Mouse (Mus musculus): Measurements from ENCODE around the gene Sav1. TPM values are rescaled to one million over a fixed set of nuclear protein-coding genes. Genes with fewer than 3 reads are reported as not detected.

Gene Sav1
- total RNA-seq, 1 experiment: 17.8 TPM

DNA sequence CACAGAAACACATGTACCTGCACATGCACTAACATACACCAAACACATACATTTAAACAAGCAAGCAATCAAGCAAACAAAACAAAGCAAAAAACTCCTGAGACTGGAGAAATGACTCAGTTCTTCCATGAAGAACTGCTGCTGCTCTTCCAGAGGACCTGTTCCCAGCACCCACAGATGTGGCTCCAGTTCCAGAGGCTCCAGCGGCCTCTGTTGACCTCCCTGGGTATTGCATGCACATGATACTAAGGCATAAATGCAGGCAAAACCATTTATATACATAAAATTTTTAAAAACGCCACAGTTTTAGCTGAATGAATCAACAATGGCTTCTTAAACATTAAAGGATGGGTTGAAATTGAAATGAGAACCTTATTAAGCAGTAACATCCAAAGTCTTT, 47.5 kb downstream of the Sav1 start:
- no peak for TF ChIP-seq CHD2 (IDR thresholded peaks at IDR 0.05; ENCODE audit: low read depth, low read length)
- TF ChIP-seq MAFK (IDR thresholded peaks at IDR 0.05; ENCODE audit: insufficient read depth, low read depth, low read length): no peak
- no peak for TF ChIP-seq ZC3H11A (IDR thresholded peaks at IDR 0.05; ENCODE audit: borderline replicate concordance, low read depth, low read length)
- no peak for TF ChIP-seq ZNF384 (IDR thresholded peaks at IDR 0.05; ENCODE audit: low read depth, low read length)
- no peak for TF ChIP-seq HCFC1 (IDR thresholded peaks at IDR 0.05; ENCODE audit: borderline replicate concordance, insufficient read depth, low read length)
- Histone ChIP-seq H3K9me3 (ENCODE audit: control insufficient read depth, insufficient read depth, low read depth, low read length) (no peaks in the 10 kb centered on the region), H3K4me3 (ENCODE audit: insufficient read depth in 1 of 2, low read depth in 1 of 2, low read length in 2 of 2, poor library complexity in 1 of 2, severe bottlenecking in 1 of 2) (no peak overlapping the region), H3K27ac (ENCODE audit: insufficient read depth, low read depth, low read length, poor library complexity, severe bottlenecking) (no peak overlapping the region), H3K9ac (ENCODE audit: insufficient read depth, low read depth, low read length, poor library complexity, severe bottlenecking) (no peak overlapping the region), H3K36me3 (ENCODE audit: control insufficient read depth, insufficient read depth, low read length, poor library complexity, severe bottlenecking) (no peaks in the 10 kb centered on the region), H3K4me1 (ENCODE audit: control insufficient read depth in 2 of 2, insufficient read depth in 2 of 2, low read length in 2 of 2, poor library complexity in 1 of 2) (peaks cover 0 to 7% of the 10 kb centered on the region in 2 experiments; a peak in 1 of 4 replicates)
- DNase-seq (ENCODE audit: low read depth, low spot score): peak; percentile 37
- in situ Hi-C loops (cut with MboI; ENCODE audit: low sequenced_read_pairs in 2 of 2, unreplicated experiment in 2 of 2): no loop called here

DNA sequence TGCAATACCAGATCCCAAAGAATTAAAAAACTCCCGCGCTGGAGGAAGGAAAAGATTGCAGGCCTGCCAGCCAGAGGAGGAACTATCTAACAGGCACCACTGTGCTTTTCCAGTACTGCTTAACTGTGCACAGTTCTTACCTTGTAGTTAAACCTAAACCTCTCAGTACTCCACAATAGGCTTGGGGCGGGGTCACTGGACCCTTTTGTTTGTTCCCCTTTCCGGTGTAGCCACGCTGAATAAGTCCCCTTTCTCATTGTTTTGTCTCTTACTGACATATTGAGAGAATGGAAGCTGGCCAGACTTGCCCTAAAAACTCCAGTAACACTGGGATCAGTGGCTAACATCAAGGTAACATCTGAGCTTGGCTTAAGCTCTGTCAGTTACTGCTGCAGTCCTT, 49.1 kb downstream of the Sav1 start:
- Histone ChIP-seq H3K36me3 (ENCODE audit: control insufficient read depth, insufficient read depth, low read length, poor library complexity, severe bottlenecking) (no peaks in the 10 kb centered on the region), H3K4me3 (ENCODE audit: insufficient read depth in 1 of 2, low read depth in 1 of 2, low read length in 2 of 2, poor library complexity in 1 of 2, severe bottlenecking in 1 of 2) (no peak overlapping the region), H3K27ac (ENCODE audit: insufficient read depth, low read depth, low read length, poor library complexity, severe bottlenecking) (peak overlapping the region; percentile 13; the same call in 1 of the 2 replicates), H3K9ac (ENCODE audit: insufficient read depth, low read depth, low read length, poor library complexity, severe bottlenecking) (no peak overlapping the region), H3K9me3 (ENCODE audit: control insufficient read depth, insufficient read depth, low read depth, low read length) (no peaks in the 10 kb centered on the region), H3K4me1 (ENCODE audit: control insufficient read depth in 2 of 2, insufficient read depth in 2 of 2, low read length in 2 of 2, poor library complexity in 1 of 2) (peaks cover 0 to 7% of the 10 kb centered on the region in 2 experiments; a peak in 1 of 4 replicates)
- in situ Hi-C loops (cut with MboI; ENCODE audit: low sequenced_read_pairs in 2 of 2, unreplicated experiment in 2 of 2): no loop called here
- TF ChIP-seq ZNF384 (IDR thresholded peaks at IDR 0.05; ENCODE audit: low read depth, low read length) (no peak), ZC3H11A (IDR thresholded peaks at IDR 0.05; ENCODE audit: borderline replicate concordance, low read depth, low read length) (no peak), MAFK (IDR thresholded peaks at IDR 0.05; ENCODE audit: insufficient read depth, low read depth, low read length) (no peak), HCFC1 (IDR thresholded peaks at IDR 0.05; ENCODE audit: borderline replicate concordance, insufficient read depth, low read length) (no peak), CHD2 (IDR thresholded peaks at IDR 0.05; ENCODE audit: low read depth, low read length) (no peak)
- DNase-seq (ENCODE audit: low read depth, low spot score): peak; percentile 71

DNA sequence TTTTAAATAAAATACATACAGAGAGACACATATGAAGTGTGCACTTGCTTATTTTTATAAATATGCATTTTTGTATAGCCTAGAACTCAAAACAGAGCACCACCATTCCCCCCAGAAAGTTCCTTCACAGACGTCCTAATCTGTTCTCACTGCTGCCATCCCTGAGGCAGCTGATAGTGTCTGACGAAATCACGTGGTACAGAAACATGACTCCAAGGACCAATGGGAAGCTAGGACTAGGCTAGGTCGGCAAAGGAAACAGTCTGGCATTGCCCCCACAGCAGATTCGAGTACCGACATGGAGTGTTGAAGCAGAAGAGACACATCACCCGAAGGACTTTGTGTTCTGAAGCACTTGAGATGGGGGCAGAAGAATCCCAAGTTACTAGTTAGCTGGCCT, 60.1 kb downstream of the Sav1 start:
- Histone ChIP-seq H3K4me1 (ENCODE audit: control insufficient read depth in 2 of 2, insufficient read depth in 2 of 2, low read length in 2 of 2, poor library complexity in 1 of 2) (no peaks in the 10 kb centered on the region), H3K9ac (ENCODE audit: insufficient read depth, low read depth, low read length, poor library complexity, severe bottlenecking) (0 out of 2 replicates have a peak overlapping the region, but pooled peaks have one; percentile 26), H3K4me3 (ENCODE audit: insufficient read depth in 1 of 2, low read depth in 1 of 2, low read length in 2 of 2, poor library complexity in 1 of 2, severe bottlenecking in 1 of 2) (no peak overlapping the region), H3K9me3 (ENCODE audit: control insufficient read depth, insufficient read depth, low read depth, low read length) (no peaks in the 10 kb centered on the region), H3K27ac (ENCODE audit: insufficient read depth, low read depth, low read length, poor library complexity, severe bottlenecking) (no peak overlapping the region), H3K36me3 (ENCODE audit: control insufficient read depth, insufficient read depth, low read length, poor library complexity, severe bottlenecking) (no peaks in the 10 kb centered on the region)
- no peak for DNase-seq (ENCODE audit: low read depth, low spot score)
- TF ChIP-seq ZNF384 (IDR thresholded peaks at IDR 0.05; ENCODE audit: low read depth, low read length) (no peak), MAFK (IDR thresholded peaks at IDR 0.05; ENCODE audit: insufficient read depth, low read depth, low read length) (no peak), ZC3H11A (IDR thresholded peaks at IDR 0.05; ENCODE audit: borderline replicate concordance, low read depth, low read length) (no peak), CHD2 (IDR thresholded peaks at IDR 0.05; ENCODE audit: low read depth, low read length) (no peak), HCFC1 (IDR thresholded peaks at IDR 0.05; ENCODE audit: borderline replicate concordance, insufficient read depth, low read length) (no peak)
- in situ Hi-C loops (cut with MboI; ENCODE audit: low sequenced_read_pairs in 2 of 2, unreplicated experiment in 2 of 2): no loop called here

DNA sequence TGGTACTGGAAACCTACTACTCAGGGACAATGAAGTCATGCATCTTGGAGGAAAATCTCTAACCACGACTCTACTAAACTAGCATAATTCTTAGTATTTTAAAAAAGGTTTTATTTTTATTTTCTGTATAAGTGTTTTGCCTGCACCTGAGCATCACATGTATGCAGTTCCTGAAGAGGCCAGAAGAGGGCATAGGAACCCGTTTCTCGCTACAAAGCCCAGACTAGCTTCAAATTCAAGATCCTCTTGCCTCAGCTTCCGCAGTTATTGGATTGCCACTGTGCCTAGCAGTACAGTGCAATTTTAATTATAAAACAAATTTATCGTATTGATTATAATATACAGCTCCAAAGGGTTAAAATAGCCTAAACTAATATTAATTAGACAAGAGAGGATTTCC, 62.8 kb downstream of the Sav1 start:
- Histone ChIP-seq H3K9ac (ENCODE audit: insufficient read depth, low read depth, low read length, poor library complexity, severe bottlenecking) (no peak overlapping the region), H3K9me3 (ENCODE audit: control insufficient read depth, insufficient read depth, low read depth, low read length) (no peaks in the 10 kb centered on the region), H3K27ac (ENCODE audit: insufficient read depth, low read depth, low read length, poor library complexity, severe bottlenecking) (no peak overlapping the region), H3K4me1 (ENCODE audit: control insufficient read depth in 2 of 2, insufficient read depth in 2 of 2, low read length in 2 of 2, poor library complexity in 1 of 2) (no peaks in the 10 kb centered on the region), H3K4me3 (ENCODE audit: insufficient read depth in 1 of 2, low read depth in 1 of 2, low read length in 2 of 2, poor library complexity in 1 of 2, severe bottlenecking in 1 of 2) (no peak overlapping the region), H3K36me3 (ENCODE audit: control insufficient read depth, insufficient read depth, low read length, poor library complexity, severe bottlenecking) (no peaks in the 10 kb centered on the region)
- no peak for DNase-seq (ENCODE audit: low read depth, low spot score)
- in situ Hi-C loops (cut with MboI; ENCODE audit: low sequenced_read_pairs in 2 of 2, unreplicated experiment in 2 of 2): no loop called here
- TF ChIP-seq ZC3H11A (IDR thresholded peaks at IDR 0.05; ENCODE audit: borderline replicate concordance, low read depth, low read length): peak; percentile 41; the same call in 1 of the 2 replicates
- no peak for TF ChIP-seq CHD2 (IDR thresholded peaks at IDR 0.05; ENCODE audit: low read depth, low read length)

DNA sequence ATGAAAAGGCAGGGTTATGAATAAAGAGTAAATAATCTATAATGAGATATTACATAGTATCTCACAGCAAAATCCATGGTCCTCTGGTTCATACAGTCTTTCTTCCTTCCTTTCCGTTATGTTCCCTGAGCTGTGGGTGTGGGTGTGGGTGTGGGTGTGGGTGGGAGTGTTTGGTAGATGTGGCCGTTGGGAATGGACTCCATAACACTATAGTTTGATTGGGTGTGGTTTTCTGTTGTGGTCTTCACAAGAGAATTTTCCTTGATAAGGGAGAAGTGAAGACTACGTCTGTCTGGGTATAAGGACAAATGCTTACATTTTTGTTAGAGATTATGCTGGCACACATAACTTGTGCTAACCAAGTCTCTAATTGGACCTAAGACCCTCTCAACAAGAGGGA, 63.2 kb downstream of the Sav1 start:
- Histone ChIP-seq H3K27ac (ENCODE audit: insufficient read depth, low read depth, low read length, poor library complexity, severe bottlenecking) (no peak overlapping the region), H3K9ac (ENCODE audit: insufficient read depth, low read depth, low read length, poor library complexity, severe bottlenecking) (no peak overlapping the region), H3K4me3 (ENCODE audit: insufficient read depth in 1 of 2, low read depth in 1 of 2, low read length in 2 of 2, poor library complexity in 1 of 2, severe bottlenecking in 1 of 2) (no peak overlapping the region), H3K9me3 (ENCODE audit: control insufficient read depth, insufficient read depth, low read depth, low read length) (no peaks in the 10 kb centered on the region), H3K4me1 (ENCODE audit: control insufficient read depth in 2 of 2, insufficient read depth in 2 of 2, low read length in 2 of 2, poor library complexity in 1 of 2) (no peaks in the 10 kb centered on the region), H3K36me3 (ENCODE audit: control insufficient read depth, insufficient read depth, low read length, poor library complexity, severe bottlenecking) (no peaks in the 10 kb centered on the region)
- no peak for DNase-seq (ENCODE audit: low read depth, low spot score)
- in situ Hi-C loops (cut with MboI; ENCODE audit: low sequenced_read_pairs in 2 of 2, unreplicated experiment in 2 of 2): no loop called here
- no peak for TF ChIP-seq HCFC1 (IDR thresholded peaks at IDR 0.05; ENCODE audit: borderline replicate concordance, insufficient read depth, low read length)
- TF ChIP-seq ZC3H11A (IDR thresholded peaks at IDR 0.05; ENCODE audit: borderline replicate concordance, low read depth, low read length): no peak
- no peak for TF ChIP-seq MAFK (IDR thresholded peaks at IDR 0.05; ENCODE audit: insufficient read depth, low read depth, low read length)
- TF ChIP-seq CHD2 (IDR thresholded peaks at IDR 0.05; ENCODE audit: low read depth, low read length): no peak
- TF ChIP-seq ZNF384 (IDR thresholded peaks at IDR 0.05; ENCODE audit: low read depth, low read length): no peak

Measured in ES-E14 (cell line).